Mouse (Mus musculus) ES-E14 (cell line): ENCODE measurements around the gene Lmod3.

ENCODE experiments used
- CHD2 ChIP-seq: IDR thresholded peaks from 2 replicates; pipeline ENCODE4 v1.6.1; 2014; ENCODE audit warnings: mild to moderate bottlenecking, low read depth, low read length, inconsistent platforms
- HCFC1 ChIP-seq: IDR thresholded peaks from 2 replicates; pipeline ENCODE4 v1.6.1; 2012; ENCODE audit warnings: low read length, inconsistent platforms, borderline replicate concordance; ENCODE audit not compliant: insufficient read depth
- ZC3H11A ChIP-seq: IDR thresholded peaks from 2 replicates; pipeline ENCODE4 v1.6.1; 2012; ENCODE audit warnings: low read depth, mild to moderate bottlenecking, inconsistent platforms, low read length, borderline replicate concordance

DNA sequence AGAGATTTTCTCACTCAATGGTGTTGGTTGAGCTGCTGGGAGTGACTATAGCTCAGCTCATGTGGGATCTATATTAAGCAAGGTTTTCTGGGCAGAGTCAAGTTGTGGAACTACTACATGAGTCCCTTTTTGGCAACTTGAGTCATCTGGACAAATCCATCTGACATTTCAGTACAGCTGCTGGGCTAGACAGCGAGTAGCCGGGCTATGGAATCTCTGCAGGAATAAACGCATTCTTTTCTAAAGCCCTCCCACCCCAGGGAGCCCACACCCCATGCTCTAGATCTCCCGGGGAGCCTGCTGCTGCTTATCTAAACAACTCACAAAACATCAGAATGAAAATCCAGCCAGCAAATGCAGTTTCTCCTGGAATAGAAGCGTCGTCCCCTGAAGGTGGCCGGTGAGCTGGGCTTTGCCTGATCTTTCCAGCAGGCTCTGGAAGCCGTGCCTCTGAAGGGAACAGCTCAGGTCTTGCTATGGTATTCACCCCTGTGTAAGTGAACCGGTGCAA lies at the start of gene Lmod3:
- TF ChIP-seq HCFC1 (no peak), ZC3H11A (no peak), CHD2 (no peak)
